Mouse (Mus musculus) heart, adult 2 months (tissue): ENCODE results near the gene Eif2b4. TPM values are rescaled to one million over a fixed set of nuclear protein-coding genes. Genes with fewer than 3 reads are reported as not detected.

Experiments used
- DNase-seq, 2 experiments: peaks; one replicate each; pipeline ENCODE4 v3.0.0; 2021
- H3K27ac ChIP-seq: fragments of 200-600 bp; 2 replicates; pipeline ENCODE4 v1.8.1; 2022
- H3K27me3 ChIP-seq: fragments of 200-500 bp; 2 replicates; pipeline ENCODE4 v1.6.1; 2012; ENCODE audit warnings: mild to moderate bottlenecking, low read length, inconsistent platforms, mixed read lengths; ENCODE audit not compliant: control insufficient read depth, insufficient read depth
- H3K36me3 ChIP-seq: fragments of 200-500 bp; 2 replicates; pipeline ENCODE4 v1.6.1; 2012; ENCODE audit warnings: low read length, inconsistent platforms; ENCODE audit not compliant: control insufficient read depth, insufficient read depth
- H3K4me1 ChIP-seq: fragments of 200-500 bp; 2 replicates; pipeline ENCODE4 v1.6.1; 2011; ENCODE audit warnings: low read length; ENCODE audit not compliant: control insufficient read depth, insufficient read depth
- H3K4me3 ChIP-seq: fragments of 200-600 bp; 2 replicates; pipeline ENCODE4 v1.8.1; 2022
- H3K79me2 ChIP-seq: fragments of 200-500 bp; replicated peaks from 2 replicates; pipeline ENCODE4 v1.6.1; 2012; ENCODE audit warnings: mild to moderate bottlenecking, inconsistent platforms, low read length, moderate library complexity, mixed read lengths; ENCODE audit not compliant: control insufficient read depth, insufficient read depth
- H3K9ac ChIP-seq: fragments of 200-500 bp; 2 replicates; pipeline ENCODE4 v1.6.1; 2012; ENCODE audit warnings: low read depth, mild to moderate bottlenecking, control low read depth, inconsistent platforms, low read length, mixed read lengths
- CTCF ChIP-seq: fragments of 200-600 bp; IDR thresholded peaks from 2 replicates; pipeline ENCODE4 v1.8.1; 2022; ENCODE audit warnings: antibody characterized with exemption, mild to moderate bottlenecking, moderate library complexity
- EP300 ChIP-seq: fragments of 200-500 bp; IDR thresholded peaks from 2 replicates; pipeline ENCODE4 v1.6.1; 2011; ENCODE audit warnings: low read depth, low read length, control low read depth; ENCODE audit not compliant: insufficient read depth
- POLR2A ChIP-seq: fragments of 200-500 bp; IDR thresholded peaks from 2 replicates; pipeline ENCODE4 v1.6.1; 2011; ENCODE audit warnings: mild to moderate bottlenecking, low read depth, low read length, control low read depth; ENCODE audit not compliant: insufficient read depth
- WGBS: fragments of 180-500 bp; shearing (Covaris S2); methylation state at CpG from one replicate; pipeline ENCODE4 v1.1.7; 2018; 5-methylcytosine and 5-hydroxymethylcytosine counted together
- intact Hi-C: fragments of 180-260 bp; cut with DNase I; formaldehyde crosslinking; loops from one replicate; pipeline ENCODE4 v1.15.1; 2025
- polyA plus RNA-seq: library from polyadenylated mRNA; depleted of rRNA; stranded (reverse); fragments of >200 nt; gene quantifications from 2 replicates; pipeline ENCODE4 v1.2.3, GENCODE M21; 2012; rRNA removed
- total RNA-seq, 2 experiments: library from RNA; stranded (reverse); gene quantifications; 2 replicates each; pipeline ENCODE4 v1.2.3; 2021

Eif2b4 gene
- total and polyA plus RNA-seq, 3 experiments = 48.0 to 61.3 (median 50.8) TPM

- Histone ChIP-seq H3K9ac (no peak overlapping the region), H3K4me3 (no peak overlapping the region), H3K27me3 (peaks cover 10% of the 10 kb centered on the region), H3K36me3 (no peaks in the 10 kb centered on the region), H3K27ac (no peak overlapping the region), H3K4me1 (peaks cover 4% of the 10 kb centered on the region; the same call in 1 of the 2 replicates), H3K79me2 (no peaks in the 10 kb centered on the region)
- no peak for DNase-seq
- TF ChIP-seq EP300 (no peak), CTCF (no peak), POLR2A (no peak)
- intact Hi-C loops = no loop called here
- 10% methylated on average over 13 of the region's 13 CpGs for WGBS
Measured at GRCm38 (mm10) chr5:31137658-31138057, 55.6 kb downstream of the Eif2b4 start.

Other genes starting within 250 kb of the Eif2b4 start
- gene Cgref1, start 247.8 kb downstream of the Eif2b4 start, total RNA-seq = under 1 TPM; 0.30 to 0.73 TPM
- 1.2 and 2.0 TPM in 2 replicates for gene Cgref1, start 247.8 kb downstream of the Eif2b4 start, polyA plus RNA-seq
- gene Preb, start 233.1 kb downstream of the Eif2b4 start, total RNA-seq = 10 to 100 TPM; 80.3 to 84.6 TPM
- 166 and 189 TPM in 2 replicates for gene Preb, start 233.1 kb downstream of the Eif2b4 start, polyA plus RNA-seq
- 1 to 10 TPM; 1.6 TPM for gene Tcf23, start 224.8 kb downstream of the Eif2b4 start, total RNA-seq
- gene Tcf23, start 224.8 kb downstream of the Eif2b4 start, polyA plus RNA-seq = 0.44 and 0.57 TPM in 2 replicates
- 10 to 100 TPM; 44.2 to 45.6 TPM for gene Atraid, start 145.1 kb downstream of the Eif2b4 start, total RNA-seq
- gene Atraid, start 145.1 kb downstream of the Eif2b4 start, polyA plus RNA-seq = 100 and 115 TPM in 2 replicates
- 10 to 100 TPM; 11.8 to 13.2 TPM for gene Slc5a6, start 144.5 kb downstream of the Eif2b4 start, total RNA-seq
- gene Slc5a6, start 144.5 kb downstream of the Eif2b4 start, polyA plus RNA-seq = 25.5 and 29.1 TPM in 2 replicates
- 10 to 100 TPM; 11.0 to 14.0 TPM for gene Cad, start 138.7 kb downstream of the Eif2b4 start, total RNA-seq
- gene Cad, start 138.7 kb downstream of the Eif2b4 start, polyA plus RNA-seq = 18.5 TPM in 2 replicates
- not detected for gene Dnajc5g, start 87.1 kb downstream of the Eif2b4 start, total RNA-seq
- not detected in 2 replicates for gene Dnajc5g, start 87.1 kb downstream of the Eif2b4 start, polyA plus RNA-seq
- under 1 TPM in 1 of 2 experiments, not detected in 1; 0.29 TPM for gene Slc30a3, start 85.2 kb downstream of the Eif2b4 start, total RNA-seq
- gene Slc30a3, start 85.2 kb downstream of the Eif2b4 start, polyA plus RNA-seq = 0.26 and 0.47 TPM in 2 replicates
- gene Trim54, start 76.7 kb downstream of the Eif2b4 start, total RNA-seq = 100 to 1,000 TPM; 250 to 368 TPM
- gene Trim54, start 76.7 kb downstream of the Eif2b4 start, polyA plus RNA-seq = 186 and 219 TPM in 2 replicates
- not detected for gene Ucn, start 54.6 kb downstream of the Eif2b4 start, total RNA-seq
- not detected in 2 replicates for gene Ucn, start 54.6 kb downstream of the Eif2b4 start, polyA plus RNA-seq
- gene Mpv17, start 39.2 kb downstream of the Eif2b4 start, total RNA-seq = 10 to 100 TPM; 46.8 to 50.6 TPM
- gene Mpv17, start 39.2 kb downstream of the Eif2b4 start, polyA plus RNA-seq = 183 and 278 TPM in 2 replicates
- under 1 TPM; 0.55 to 0.81 TPM for gene Gm29609, start 13.5 kb downstream of the Eif2b4 start, total RNA-seq
- gene Gm29609, start 13.5 kb downstream of the Eif2b4 start, polyA plus RNA-seq = 2.4 and 2.5 TPM in 2 replicates
- 10 to 100 TPM; 27.4 to 32.3 TPM for gene Gtf3c2, start 13.3 kb downstream of the Eif2b4 start, total RNA-seq
- 34.8 and 56.2 TPM in 2 replicates for gene Gtf3c2, start 13.3 kb downstream of the Eif2b4 start, polyA plus RNA-seq
- gene Snx17, start 203 bp downstream of the Eif2b4 start, total RNA-seq = 10 to 100 TPM; 58.1 to 63.2 TPM
- gene Snx17, start 203 bp downstream of the Eif2b4 start, polyA plus RNA-seq = 66.8 and 85.1 TPM in 2 replicates
- 1 to 10 TPM; 6.6 to 8.1 TPM for gene Zfp513, start 8.9 kb upstream of the Eif2b4 start, total RNA-seq
- gene Zfp513, start 8.9 kb upstream of the Eif2b4 start, polyA plus RNA-seq = 12.7 and 14.2 TPM in 2 replicates
- 10 to 100 TPM; 51.1 to 60.8 TPM for gene Ppm1g, start 27.3 kb upstream of the Eif2b4 start, total RNA-seq
- gene Ppm1g, start 27.3 kb upstream of the Eif2b4 start, polyA plus RNA-seq = 26.6 and 35.1 TPM in 2 replicates
- gene Nrbp1, start 47.4 kb upstream of the Eif2b4 start, total RNA-seq = 10 to 100 TPM; 75.9 to 80.3 TPM
- 151 and 165 TPM in 2 replicates for gene Nrbp1, start 47.4 kb upstream of the Eif2b4 start, polyA plus RNA-seq
- gene Gm9970, start 47.8 kb upstream of the Eif2b4 start, total RNA-seq = not detected
- gene Gm9970, start 47.8 kb upstream of the Eif2b4 start, polyA plus RNA-seq = 0.31 TPM in 1 of 2 replicates, not detected in the other
- gene Krtcap3, start 58.3 kb upstream of the Eif2b4 start, total RNA-seq = 1 to 10 TPM; 1.2 to 1.5 TPM
- 6.4 and 7.2 TPM in 2 replicates for gene Krtcap3, start 58.3 kb upstream of the Eif2b4 start, polyA plus RNA-seq
- gene Ift172, start 97.7 kb upstream of the Eif2b4 start, total RNA-seq = 10 to 100 TPM; 37.2 to 42.9 TPM
- 28.0 and 30.2 TPM in 2 replicates for gene Ift172, start 97.7 kb upstream of the Eif2b4 start, polyA plus RNA-seq
- 1 to 10 TPM; 2.7 to 3.8 TPM for gene Fndc4, start 102.7 kb upstream of the Eif2b4 start, total RNA-seq
- gene Fndc4, start 102.7 kb upstream of the Eif2b4 start, polyA plus RNA-seq = 7.3 and 9.5 TPM in 2 replicates
- gene Gckr, start 104.0 kb upstream of the Eif2b4 start, total RNA-seq = not detected
- 0.32 TPM in 1 of 2 replicates, not detected in the other for gene Gckr, start 104.0 kb upstream of the Eif2b4 start, polyA plus RNA-seq